Mouse (Mus musculus) forebrain, embryonic 11.5 days (tissue): ENCODE measurements around the gene Lck. TPM values are rescaled to one million over a fixed set of nuclear protein-coding genes. Genes with fewer than 3 reads are reported as not detected.

Source experiments
- ATAC-seq: fragments of 200-750 bp; cut with Nextera tagmentation; replicated peaks from 2 replicates; pipeline ENCODE4 v1.8.0; 2017; ENCODE audit warnings: moderate TSS enrichment; ENCODE audit not compliant: low FRiP score
- DNase-seq: peaks from one replicate; pipeline ENCODE4 v3.0.0-alpha.2; 2017; ENCODE audit warnings: low spot score
- H3K27ac ChIP-seq: fragments of 300-500 bp; sonication (generic); 2 replicates; pipeline ENCODE4 v1.5.1; 2014; ENCODE audit warnings: low read depth, low read length
- H3K27me3 ChIP-seq: fragments of 300-500 bp; sonication (generic); 2 replicates; pipeline ENCODE4 v1.6.1; 2014; ENCODE audit warnings: mild to moderate bottlenecking, low read length, mixed read lengths; ENCODE audit not compliant: control insufficient read depth, insufficient read depth
- H3K36me3 ChIP-seq: fragments of 300-500 bp; sonication (generic); 2 replicates; pipeline ENCODE4 v1.6.1; 2014; ENCODE audit warnings: mild to moderate bottlenecking, low read length, moderate library complexity, mixed read lengths; ENCODE audit not compliant: control insufficient read depth, insufficient read depth
- H3K4me1 ChIP-seq: fragments of 300-500 bp; sonication (generic); replicated peaks from 2 replicates; pipeline ENCODE4 v1.6.1; 2014; ENCODE audit warnings: low read length, mixed read lengths; ENCODE audit not compliant: control insufficient read depth, insufficient read depth
- H3K4me2 ChIP-seq: fragments of 300-500 bp; sonication (generic); 2 replicates; pipeline ENCODE4 v1.6.1; 2014; ENCODE audit warnings: low read depth, mild to moderate bottlenecking, low read length, moderate library complexity, mixed read lengths; ENCODE audit not compliant: severe bottlenecking
- H3K4me3 ChIP-seq: fragments of 300-500 bp; sonication (generic); 2 replicates; pipeline ENCODE4 v1.5.1; 2014; ENCODE audit warnings: low read depth, low read length
- H3K9ac ChIP-seq: fragments of 300-500 bp; sonication (generic); 2 replicates; pipeline ENCODE4 v1.6.1; 2014; ENCODE audit warnings: low read length
- H3K9me3 ChIP-seq: fragments of 300-500 bp; sonication (generic); 2 replicates; pipeline ENCODE4 v1.6.1; 2016; ENCODE audit warnings: low read length, mixed read lengths; ENCODE audit not compliant: control insufficient read depth
- WGBS: fragments of 180-500 bp; shearing (Covaris S2); extraction: QIAGEN DNeasy Blood & Tissue Kit; methylation state at CpG from one replicate; pipeline ENCODE4 v1.1.7; 2014; 5-methylcytosine and 5-hydroxymethylcytosine counted together
- polyA plus RNA-seq: library from polyadenylated mRNA; unstranded; fragments of >200 nt; fragmentation: Nextera tagmentation; extraction: Ambion mirVana; gene quantifications from 2 replicates; pipeline ENCODE4 v1.2.1, GENCODE M21; 2014

The Lck gene
- polyA plus RNA-seq, 1 experiment from 2014 or later: 13.8 TPM

DNA sequence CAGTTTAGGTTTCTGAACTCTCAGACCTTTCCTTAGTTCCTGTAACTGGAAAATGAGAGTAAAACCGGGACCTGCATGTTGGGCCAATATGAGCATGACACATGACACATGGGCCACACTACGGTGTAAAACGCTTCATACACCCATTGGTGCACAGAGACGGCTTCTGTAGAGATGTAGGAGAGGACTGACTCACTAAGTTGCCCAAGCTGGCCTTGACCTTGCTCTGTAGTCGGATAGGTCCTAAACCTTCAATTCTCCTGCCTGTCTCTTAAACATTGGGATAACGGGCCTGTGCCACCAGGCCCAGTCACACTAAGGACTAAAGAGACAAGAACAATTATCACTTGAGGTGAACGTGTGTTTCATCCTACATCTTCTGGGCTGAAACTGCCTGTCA is 5.1 kb downstream of the Lck start:
- Histone ChIP-seq H3K4me3 (no peak overlapping the region), H3K36me3 (no peaks in the 10 kb centered on the region), H3K27me3 (no peaks in the 10 kb centered on the region), H3K4me2 (no peak overlapping the region), H3K27ac (no peak overlapping the region), H3K9me3 (no peaks in the 10 kb centered on the region), H3K4me1 (no peaks in the 10 kb centered on the region), H3K9ac (no peak overlapping the region)
- ATAC-seq (no peak), DNase-seq (no peak)
- WGBS: 93% methylated on average over 7 of the region's 7 CpGs

DNA sequence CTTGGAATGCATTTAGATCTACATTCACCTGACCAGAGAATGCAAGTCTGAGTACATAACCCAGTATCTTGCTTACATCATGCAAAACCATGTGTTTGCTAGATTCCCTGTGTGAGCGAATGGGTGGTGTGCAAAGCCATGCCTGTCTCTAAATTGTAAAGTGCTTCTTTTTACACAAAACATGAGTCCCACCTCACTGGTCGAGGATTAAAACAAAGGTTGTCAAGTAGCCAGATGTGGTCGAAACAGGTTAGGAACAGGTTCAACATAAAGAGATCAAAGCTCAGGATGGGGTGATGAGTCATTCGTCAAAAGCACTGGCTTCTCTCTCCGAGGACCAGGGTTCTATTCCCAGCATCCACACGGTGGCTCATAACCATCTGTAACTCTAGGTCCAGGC is 8.3 kb downstream of the Lck start:
- H3K9me3 ChIP-seq: no peaks in the 10 kb centered on the region
- no peak for ATAC-seq
- no peaks in the 10 kb centered on the region for H3K27me3 ChIP-seq
- no peak overlapping the region for H3K9ac ChIP-seq
- 85% methylated on average over 6 of the region's 6 CpGs for WGBS
- no peak for DNase-seq
- H3K4me2 ChIP-seq: no peak overlapping the region
- H3K4me3 ChIP-seq: no peak overlapping the region
- H3K36me3 ChIP-seq: no peaks in the 10 kb centered on the region
- no peak overlapping the region for H3K27ac ChIP-seq
- no peaks in the 10 kb centered on the region for H3K4me1 ChIP-seq

DNA sequence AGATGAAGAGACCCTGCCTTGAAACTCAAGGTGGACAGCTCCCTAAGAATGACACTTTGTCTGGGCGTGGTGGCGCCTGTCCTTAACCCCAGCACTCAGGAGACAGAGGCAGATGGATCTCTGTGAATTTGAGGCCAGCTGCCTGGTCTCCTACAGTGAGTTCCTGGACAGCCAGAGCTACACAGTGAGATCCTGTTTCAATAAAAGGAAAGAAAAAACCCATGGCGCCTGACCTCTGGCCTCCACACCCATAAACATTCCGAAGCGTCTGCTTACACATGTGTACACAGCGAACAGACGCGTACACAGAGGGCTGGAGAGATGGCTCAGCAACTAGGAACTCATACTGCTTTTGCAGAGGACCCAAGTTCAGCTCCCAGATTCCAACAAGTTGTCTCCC is 9.7 kb downstream of the Lck start:
- WGBS: 75% methylated on average over 8 of the region's 8 CpGs
- H3K27ac ChIP-seq: no peak overlapping the region

DNA sequence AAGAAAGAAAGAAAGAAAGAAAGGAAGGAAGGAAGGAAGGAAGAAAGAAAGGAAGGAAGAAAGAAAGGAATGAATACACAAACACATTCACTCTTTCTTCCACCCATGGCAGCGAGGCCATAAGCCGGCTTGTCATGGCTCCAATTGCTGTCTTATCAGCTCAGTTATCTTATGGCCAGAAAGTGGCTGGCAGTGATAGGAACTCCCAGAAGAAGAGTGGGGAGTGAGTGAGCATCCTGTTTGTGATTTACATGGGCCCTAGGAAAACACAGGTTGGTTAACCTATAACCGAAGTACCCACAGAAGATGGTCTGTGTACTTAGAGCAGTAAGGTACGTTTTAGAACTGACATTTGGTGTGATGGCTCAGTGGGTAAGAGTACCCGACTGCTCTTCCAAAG is 12.3 kb downstream of the Lck start:
- H3K27me3 ChIP-seq: no peaks in the 10 kb centered on the region
- no peak for DNase-seq
- no peak overlapping the region for H3K9ac ChIP-seq
- H3K4me3 ChIP-seq: no peak overlapping the region
- no peak overlapping the region for H3K27ac ChIP-seq
- no peaks in the 10 kb centered on the region for H3K9me3 ChIP-seq
- no peak overlapping the region for H3K4me2 ChIP-seq
- no peak for ATAC-seq
- H3K4me1 ChIP-seq: peaks cover 6% of the 10 kb centered on the region; the same call in 1 of the 2 replicates
- WGBS: 90% methylated on average over 5 of the region's 5 CpGs
- H3K36me3 ChIP-seq: no peaks in the 10 kb centered on the region

More for the DNA sequence above, 9.7 kb downstream of the Lck start:
- DNase-seq (no peak), ATAC-seq (no peak)
- Histone ChIP-seq H3K36me3 (no peaks in the 10 kb centered on the region), H3K4me3 (no peak overlapping the region), H3K4me1 (no peaks in the 10 kb centered on the region), H3K27me3 (no peaks in the 10 kb centered on the region), H3K4me2 (no peak overlapping the region), H3K9ac (no peak overlapping the region), H3K9me3 (no peaks in the 10 kb centered on the region)

DNA sequence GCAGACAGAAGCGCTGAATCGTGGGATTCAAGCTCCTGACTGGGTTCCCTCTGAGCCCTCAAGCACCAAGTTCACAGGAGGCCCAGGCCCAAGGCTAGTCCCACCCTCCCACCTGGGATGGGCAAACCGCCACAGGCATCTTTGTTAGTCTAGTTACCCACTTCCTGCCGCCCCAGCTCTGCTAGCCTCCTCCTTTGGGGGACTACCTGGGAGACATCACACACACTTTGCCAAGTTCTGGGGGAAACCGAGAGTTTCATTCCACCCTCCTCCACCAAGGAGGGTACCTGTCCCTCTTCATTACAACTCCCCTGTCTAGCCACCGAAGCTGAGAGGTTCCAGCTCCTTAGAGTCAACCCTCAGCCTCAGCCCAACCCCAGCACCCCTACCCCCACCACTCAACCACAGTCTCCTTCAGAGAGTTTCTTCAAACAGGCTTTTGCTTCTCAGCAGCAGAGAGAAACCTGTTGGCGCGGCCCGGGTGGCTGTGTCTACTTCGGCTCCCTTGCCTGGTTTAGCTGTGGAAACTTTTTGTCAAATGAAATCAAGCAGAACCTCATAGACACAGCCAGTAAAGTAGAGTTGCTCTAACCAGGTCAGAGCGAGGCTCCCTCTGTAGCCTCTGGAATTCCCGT is 15.0 kb downstream of the Lck start:
- 84% methylated on average over 12 of the region's 12 CpGs for WGBS
- Histone ChIP-seq H3K4me1 (peaks cover 9% of the 10 kb centered on the region; the same call in 1 of the 2 replicates), H3K9ac (no peak overlapping the region), H3K27me3 (no peaks in the 10 kb centered on the region), H3K27ac (no peak overlapping the region), H3K36me3 (no peaks in the 10 kb centered on the region), H3K4me2 (no peak overlapping the region), H3K9me3 (no peaks in the 10 kb centered on the region), H3K4me3 (no peak overlapping the region)
- DNase-seq (no peak), ATAC-seq (no peak)

DNA sequence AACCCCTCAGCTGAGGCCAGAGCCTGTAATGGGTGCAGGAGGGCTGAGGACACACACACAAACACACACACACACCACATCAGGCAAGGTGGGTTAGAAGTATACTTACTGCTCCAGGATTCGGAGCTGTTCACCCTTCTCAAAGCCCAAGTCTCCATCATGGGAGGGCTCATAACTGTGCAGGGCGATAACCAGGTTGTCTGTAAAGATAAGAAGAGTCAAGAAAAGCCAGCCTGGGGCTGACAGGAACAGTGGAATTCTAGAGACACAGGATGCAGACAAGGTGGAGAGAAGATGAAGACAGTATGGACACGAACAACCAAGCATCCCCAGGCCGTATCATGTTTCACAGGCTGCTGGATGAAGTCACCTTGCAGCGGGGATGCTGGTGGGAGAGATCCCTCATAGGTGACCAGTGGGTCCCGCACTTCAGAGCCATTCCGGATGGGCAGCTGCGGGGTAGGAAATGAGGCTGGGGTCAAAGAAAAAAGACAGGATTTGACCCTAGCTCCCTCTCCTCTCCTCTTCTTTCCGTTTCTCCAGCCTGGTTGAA is 16.1 kb downstream of the Lck start:
- DNase-seq (no peak), ATAC-seq (no peak)
- H3K36me3 ChIP-seq: no peaks in the 10 kb centered on the region
- H3K27ac ChIP-seq: no peak overlapping the region
- no peaks in the 10 kb centered on the region for H3K9me3 ChIP-seq
- H3K4me2 ChIP-seq: no peak overlapping the region
- WGBS: 81% methylated on average over 9 of the region's 9 CpGs
- H3K9ac ChIP-seq: no peak overlapping the region; the same call in 1 of the 2 replicates
- H3K4me3 ChIP-seq: peak overlapping the region; percentile 46; the same call in 1 of the 2 replicates
- H3K27me3 ChIP-seq: no peaks in the 10 kb centered on the region
- peaks cover 9% of the 10 kb centered on the region; the same call in 1 of the 2 replicates for H3K4me1 ChIP-seq

DNA sequence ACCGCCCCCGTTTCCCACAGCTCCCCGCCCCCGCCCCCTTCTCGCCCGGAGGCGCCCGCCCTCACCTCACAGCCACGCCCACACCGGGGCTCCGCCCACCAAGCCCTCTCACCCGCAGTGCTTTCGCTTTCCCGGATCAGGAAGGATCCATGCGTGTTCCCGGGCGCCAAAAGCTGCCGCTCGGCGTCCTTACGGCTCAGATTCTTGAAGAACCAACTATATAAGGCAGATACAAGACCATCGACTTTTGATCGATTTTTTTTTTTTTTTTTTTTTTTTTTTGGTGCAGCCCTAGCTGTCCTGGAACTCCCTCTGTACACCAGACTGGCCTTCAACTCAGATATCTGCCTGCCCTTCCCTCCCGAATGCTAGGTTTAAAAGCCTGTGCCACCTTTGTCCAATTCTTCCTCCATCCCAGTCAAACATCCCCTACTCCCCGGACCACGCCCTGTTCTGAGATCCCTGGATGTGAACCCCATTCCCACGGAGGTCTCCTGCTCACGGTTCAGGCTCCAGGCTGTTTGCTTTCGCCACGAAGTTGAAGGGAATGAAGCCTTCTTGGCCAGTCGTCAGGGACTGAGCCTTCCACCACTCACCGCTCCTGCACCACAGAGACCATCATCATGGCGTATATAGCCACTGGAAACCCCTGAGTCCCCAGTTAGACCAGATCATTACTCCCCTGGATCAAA is 16.8 kb downstream of the Lck start:
- peak overlapping the region; percentile 46 for H3K4me3 ChIP-seq
- H3K9me3 ChIP-seq: no peaks in the 10 kb centered on the region
- DNase-seq: peak; percentile 97
- WGBS: 9% methylated on average over 32 of the region's 33 CpGs
- ATAC-seq: peak; percentile 65
- H3K4me2 ChIP-seq: peak overlapping the region; percentile 82
- no peak overlapping the region for H3K27ac ChIP-seq
- H3K9ac ChIP-seq: peak overlapping the region; percentile 66
- no peaks in the 10 kb centered on the region for H3K27me3 ChIP-seq
- no peaks in the 10 kb centered on the region for H3K36me3 ChIP-seq
- H3K4me1 ChIP-seq: peaks cover 9% of the 10 kb centered on the region; the same call in 1 of the 2 replicates

DNA sequence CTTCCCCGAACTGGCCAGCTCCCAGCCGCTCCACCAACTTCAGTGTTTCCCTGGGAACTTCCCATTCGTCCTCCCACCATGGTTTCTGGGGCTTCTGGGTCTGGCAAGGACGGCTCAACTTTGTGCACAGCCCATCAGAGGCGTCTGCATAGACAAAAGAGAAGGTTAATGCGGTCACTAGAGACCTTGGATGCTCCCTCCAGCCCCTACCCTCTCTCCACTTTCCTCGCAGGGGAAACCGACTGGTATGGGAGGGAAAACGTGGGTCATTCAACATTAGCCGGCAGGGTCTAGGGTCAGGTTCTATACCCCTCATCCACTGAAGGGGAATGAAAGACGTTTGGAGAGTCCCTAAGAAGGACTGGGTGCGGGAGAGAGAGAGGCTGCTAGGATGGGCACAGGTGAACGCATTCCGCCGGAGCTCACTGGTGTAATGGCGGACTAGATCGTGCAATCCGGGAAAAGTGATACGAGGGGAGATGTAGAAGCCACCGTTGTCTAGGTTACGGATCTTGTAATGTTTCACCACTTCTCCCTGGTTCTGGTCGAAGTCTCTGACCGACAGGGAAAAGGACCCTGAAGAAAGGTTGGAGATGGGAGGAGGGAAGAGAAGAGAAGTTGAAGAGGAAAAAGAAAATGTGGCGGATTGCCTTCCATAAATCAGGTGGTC is 17.4 kb downstream of the Lck start:
- no peaks in the 10 kb centered on the region for H3K36me3 ChIP-seq
- H3K4me1 ChIP-seq: peaks cover 9% of the 10 kb centered on the region; the same call in 1 of the 2 replicates
- H3K9me3 ChIP-seq: no peaks in the 10 kb centered on the region
- no peak overlapping the region for H3K27ac ChIP-seq
- no peaks in the 10 kb centered on the region for H3K27me3 ChIP-seq
- H3K4me2 ChIP-seq: peak overlapping the region; percentile 82
- WGBS: 0% methylated on average over 24 of the region's 24 CpGs
- H3K4me3 ChIP-seq: peak overlapping the region; percentile 46
- DNase-seq (no peak), ATAC-seq (peak; percentile 60)
- peak overlapping the region; percentile 66 for H3K9ac ChIP-seq
